Mouse (Mus musculus): Measurements from ENCODE around the gene Pmf1.

GRCm38 (mm10) chr3:88398666-88399065, 11.5 kb downstream of the Pmf1 start:
- TF ChIP-seq GATA1 (IDR thresholded peaks at IDR 0.05; ENCODE audit: borderline replicate concordance, low read length) (no peak), FLI1 (IDR thresholded peaks at IDR 0.05; ENCODE audit: low read length) (no peak)

Data from megakaryocyte, embryonic 14.5 days (primary cell).